Mouse (Mus musculus): Measurements from ENCODE around the gene Cdk5rap2.

Cdk5rap2 gene

GRCm38 (mm10) chr4:70409994-70410721 is at the start of gene Cdk5rap2:
TSS of gene Cdk5rap2 (minus strand) at chr4:70410443.
- DNase-seq (ENCODE audit: low read depth), result peak; percentile 95

GRCm38 (mm10) chr4:70452161-70452560 is 41.9 kb upstream of the Cdk5rap2 start:
- no peak for DNase-seq (ENCODE audit: low read depth)

DNA sequence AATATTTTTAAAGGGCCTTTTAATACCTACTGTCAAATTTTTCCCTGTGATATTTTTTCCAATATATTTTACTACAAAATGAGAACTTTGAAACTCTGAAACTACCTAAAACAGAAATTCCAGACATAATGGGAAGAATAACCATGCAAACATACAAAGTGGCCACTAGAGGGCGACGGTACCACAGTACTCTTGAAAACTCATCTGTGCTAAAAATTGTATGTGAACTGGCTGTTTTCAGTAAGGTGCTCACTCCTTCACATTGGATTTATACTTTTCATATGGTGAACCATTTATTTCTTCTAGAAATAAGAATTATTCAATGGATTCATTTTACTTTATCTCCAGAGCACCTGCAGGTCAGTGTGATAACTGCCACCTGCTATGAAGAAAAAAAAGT is 41.5 kb upstream of the Cdk5rap2 start:
- peak; percentile 30 for DNase-seq (ENCODE audit: low read depth)

DNA sequence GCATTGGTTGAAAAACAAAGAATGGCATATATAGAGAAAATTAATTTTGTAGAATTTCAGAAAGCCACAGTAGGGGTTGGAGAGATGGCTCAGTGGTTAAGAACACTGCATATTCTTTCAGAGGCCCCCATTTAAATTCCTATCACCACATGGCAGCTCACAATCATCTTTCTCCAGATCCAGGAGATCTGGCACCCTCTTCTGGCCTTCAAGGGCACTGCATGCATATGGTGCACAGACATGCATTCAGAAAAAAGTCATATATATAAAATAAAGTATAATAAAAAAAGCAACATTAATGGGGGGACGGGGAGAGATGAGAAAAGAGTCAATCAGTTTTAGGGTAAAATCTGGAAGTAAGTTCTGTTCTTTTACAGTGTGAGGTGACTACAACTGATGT is 39.4 kb upstream of the Cdk5rap2 start:
- no peak for DNase-seq (ENCODE audit: low read depth)

- DNase-seq (ENCODE audit: low read depth), result no peak
Observed at GRCm38 (mm10) chr4:70446774-70447173, 36.5 kb upstream of the Cdk5rap2 start.

DNA sequence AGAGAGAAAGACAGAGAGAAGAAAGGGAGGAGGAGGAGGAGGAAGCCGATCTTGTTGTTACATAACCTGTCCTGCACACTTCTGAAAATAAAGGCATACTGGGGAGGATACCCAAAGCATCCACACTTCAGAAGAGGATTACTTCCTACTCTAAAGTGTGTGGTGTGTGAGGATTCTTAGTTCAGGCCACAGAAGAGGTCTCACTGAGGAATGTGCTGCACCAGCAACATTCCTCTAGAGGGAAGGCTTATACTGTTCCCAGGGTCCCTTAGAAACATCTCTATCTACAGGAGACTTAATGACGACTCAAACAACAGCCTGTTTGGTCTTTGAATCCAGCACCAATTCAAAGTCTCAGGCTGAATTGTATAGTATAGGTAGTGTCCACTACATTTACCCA is 10.0 kb upstream of the Cdk5rap2 start:
- DNase-seq (ENCODE audit: low read depth), result no peak

DNA sequence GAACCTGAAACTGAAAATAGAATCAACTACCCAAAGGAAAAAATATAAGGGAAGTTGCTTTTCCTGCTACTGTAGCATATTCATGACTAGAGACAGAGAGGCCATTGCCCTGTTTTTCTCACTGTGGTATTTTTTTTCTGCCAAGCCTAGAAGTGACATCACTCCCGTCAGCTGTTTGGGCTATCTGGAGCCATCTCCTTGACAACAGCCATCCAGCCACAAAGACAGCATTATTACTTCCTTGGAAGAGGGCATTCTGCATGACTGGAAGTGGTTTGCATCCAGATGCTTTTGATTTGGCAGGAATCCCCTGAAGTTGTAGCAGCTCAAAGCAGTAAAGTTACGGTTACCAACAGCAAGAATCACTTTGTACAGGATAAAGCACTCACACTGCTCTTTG is 1.9 kb upstream of the Cdk5rap2 start:
- peak; percentile 79 for DNase-seq (ENCODE audit: low read depth)

DNA sequence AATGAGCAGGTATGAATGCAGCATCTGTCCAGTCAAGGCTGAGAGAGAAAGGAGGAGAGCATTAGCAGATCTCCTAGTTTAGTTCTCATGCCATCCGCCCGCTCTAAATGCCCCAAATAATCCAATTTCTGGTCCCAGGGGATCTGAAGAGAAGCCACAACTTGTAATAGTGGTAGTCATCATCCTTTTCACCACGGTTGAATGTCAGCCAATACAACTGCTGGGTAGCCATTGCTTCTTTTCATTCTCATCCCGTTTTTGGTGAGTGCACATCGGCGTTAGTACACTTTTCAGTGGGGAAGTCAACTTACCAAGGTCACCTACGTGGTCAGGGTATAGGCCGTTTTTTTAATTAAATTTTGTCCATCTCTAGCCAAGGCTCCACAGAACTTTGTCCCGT is 787 bp downstream of the Cdk5rap2 start:
- no peak for DNase-seq (ENCODE audit: low read depth)

DNA sequence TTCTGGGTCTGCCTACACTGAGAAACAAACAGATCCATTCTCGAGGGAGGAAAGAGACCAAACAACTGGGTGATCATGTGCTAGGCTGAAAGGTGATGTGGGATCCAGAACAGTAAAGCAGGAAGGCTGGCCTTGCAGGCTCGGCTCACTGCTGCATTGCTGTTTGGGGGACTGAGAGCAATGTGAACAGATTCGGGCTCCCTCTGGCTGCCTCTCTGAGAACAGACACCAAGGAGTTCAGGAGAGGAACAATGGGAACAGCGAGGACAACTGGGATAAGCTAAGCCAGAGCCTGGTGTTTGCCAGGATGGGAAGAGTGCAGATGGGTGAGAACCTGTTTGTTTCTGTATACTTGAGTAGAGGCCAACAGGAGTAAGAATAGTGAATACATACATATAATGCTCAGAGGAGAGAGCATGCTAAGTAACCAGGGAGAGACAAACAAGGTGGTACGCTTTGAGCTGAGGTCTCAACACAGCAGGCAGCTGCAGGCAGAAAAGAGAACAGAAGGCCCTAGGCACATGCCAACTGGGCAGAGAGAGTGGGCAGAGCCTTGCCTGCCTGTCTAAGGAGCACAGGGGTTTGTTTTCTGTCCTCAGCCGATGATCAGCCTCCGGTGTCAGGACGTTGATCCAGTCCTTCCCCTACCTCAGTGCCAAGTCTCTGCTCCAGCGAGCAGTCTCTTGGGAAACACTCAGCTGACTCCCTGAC is 8.0 kb downstream of the Cdk5rap2 start:
- no peak for DNase-seq (ENCODE audit: low read depth)

DNA sequence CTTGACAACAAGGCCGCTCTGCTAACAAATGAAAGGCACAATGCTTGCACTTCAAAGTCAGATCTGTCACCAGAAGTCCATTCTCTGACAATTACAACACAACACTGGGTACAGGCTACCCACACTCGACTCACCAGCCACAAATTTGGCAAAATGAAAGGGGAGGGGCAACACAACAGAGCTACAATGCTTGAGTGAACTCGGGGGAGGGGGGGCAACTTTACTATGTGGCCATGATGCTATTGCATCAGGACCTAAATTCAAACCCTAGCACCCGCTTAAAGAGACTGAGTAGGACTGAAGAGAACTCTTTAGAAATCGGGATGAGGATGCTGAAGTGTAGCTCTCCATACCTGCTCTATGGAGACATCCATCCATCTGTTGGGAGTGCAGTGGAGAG is 10.8 kb downstream of the Cdk5rap2 start:
- no peak for DNase-seq (ENCODE audit: low read depth)

DNA sequence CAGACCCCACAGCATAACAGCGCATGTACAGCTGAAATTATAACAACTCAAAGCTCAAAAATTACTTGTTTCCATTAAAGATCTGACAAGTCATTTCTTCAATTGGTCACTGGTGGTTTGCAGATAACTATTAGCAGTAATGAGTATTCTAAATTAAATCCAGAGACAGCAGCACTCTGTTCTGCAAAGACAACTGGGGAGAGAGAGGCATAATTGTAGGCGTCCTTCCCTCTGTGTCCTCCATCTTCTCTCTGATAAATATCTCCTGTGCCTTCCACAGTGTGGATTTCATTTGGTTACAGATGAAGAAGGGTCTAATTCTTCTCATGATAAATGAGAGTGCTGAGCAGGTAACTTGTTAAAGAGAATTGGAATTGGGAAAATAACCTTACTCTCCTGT is 11.2 kb downstream of the Cdk5rap2 start:
- no peak for DNase-seq (ENCODE audit: low read depth)

DNA sequence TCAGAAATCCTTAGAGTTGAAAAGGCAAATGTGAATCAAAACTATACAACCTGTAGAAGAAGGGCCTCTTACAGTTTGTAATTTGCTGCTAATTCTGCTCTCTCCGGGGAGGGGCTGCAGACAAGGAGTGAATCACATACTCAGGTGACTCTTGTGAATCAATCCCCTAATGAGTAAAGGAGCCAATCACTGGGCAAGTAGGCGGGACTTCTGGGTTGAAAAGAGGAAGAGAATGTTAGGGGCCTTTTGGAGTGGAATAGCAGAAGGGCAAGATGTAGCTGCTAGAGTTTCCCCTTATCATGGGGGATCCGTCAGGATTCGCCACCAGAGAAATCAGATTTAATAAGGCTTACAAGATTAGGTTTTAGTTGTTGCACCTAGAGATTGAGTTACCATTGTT is 12.2 kb downstream of the Cdk5rap2 start:
- DNase-seq (ENCODE audit: low read depth), result no peak

GRCm38 (mm10) chr4:70396701-70397100 is 13.5 kb downstream of the Cdk5rap2 start:
- no peak for DNase-seq (ENCODE audit: low read depth)

DNA sequence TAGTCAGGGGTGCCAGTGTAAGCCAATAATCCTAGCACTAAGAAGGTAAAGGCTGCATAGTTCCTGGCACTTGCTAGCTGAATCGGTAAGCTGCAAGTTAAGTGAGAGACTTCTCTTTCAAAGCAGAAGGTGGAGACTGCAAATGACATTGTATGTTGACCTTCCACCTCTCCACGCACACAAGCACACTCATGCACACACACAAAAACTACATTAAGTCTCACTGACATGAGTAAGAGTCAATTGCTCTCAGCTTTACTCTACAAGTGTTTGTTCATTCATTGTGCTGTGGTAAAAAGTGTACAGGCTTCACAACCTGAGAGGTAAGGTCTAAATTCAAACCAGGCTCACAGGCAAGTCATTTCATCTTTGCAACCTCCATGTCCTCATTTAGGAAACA is 15.5 kb downstream of the Cdk5rap2 start:
- DNase-seq (ENCODE audit: low read depth), result no peak

- no peak for DNase-seq (ENCODE audit: low read depth)
Observed at GRCm38 (mm10) chr4:70391760-70392372, 18.4 kb downstream of the Cdk5rap2 start.

- DNase-seq (ENCODE audit: low read depth), result no peak
Observed at GRCm38 (mm10) chr4:70391073-70391472, 19.2 kb downstream of the Cdk5rap2 start.

DNA sequence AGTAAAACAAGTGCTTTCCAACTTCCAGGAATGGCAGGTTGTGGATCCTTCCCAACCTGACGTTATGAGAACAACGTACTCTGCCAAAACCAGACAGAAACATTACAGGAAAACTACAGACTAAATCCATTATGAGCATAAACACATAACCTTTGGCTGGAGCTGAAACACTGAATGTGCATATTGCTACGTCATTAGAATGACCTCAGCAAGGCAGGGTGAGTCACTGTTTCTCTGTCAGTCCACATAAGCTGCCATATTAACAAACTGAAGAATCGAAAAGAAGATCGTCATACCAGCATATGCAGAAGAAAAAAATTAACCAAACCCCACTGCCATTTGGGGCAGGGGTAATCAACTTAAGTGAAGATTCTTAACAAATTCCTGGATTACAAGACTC is 24.0 kb downstream of the Cdk5rap2 start:
- DNase-seq (ENCODE audit: low read depth), result no peak

DNA sequence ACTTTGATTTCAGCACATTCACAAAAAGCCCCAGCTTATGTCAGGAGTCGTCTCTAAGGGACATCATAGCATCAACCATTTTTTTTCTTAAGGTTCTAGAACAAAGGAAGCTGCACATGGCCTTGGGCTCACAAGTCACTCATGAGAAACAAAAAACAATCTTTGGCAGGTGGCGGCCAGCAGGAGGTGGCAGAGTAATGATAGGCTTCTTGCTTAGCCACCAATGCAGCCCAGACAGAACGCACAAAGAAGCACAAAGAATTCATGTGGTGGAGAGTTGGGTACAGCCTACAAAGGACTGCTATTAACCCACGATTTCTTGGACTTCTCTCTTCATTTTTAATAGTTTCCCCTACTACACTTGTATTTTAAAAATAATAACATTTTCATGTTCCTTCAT is 32.9 kb downstream of the Cdk5rap2 start:
- no peak for DNase-seq (ENCODE audit: low read depth)

- DNase-seq (ENCODE audit: low read depth), result no peak
Observed at GRCm38 (mm10) chr4:70365061-70365858, 45.0 kb downstream of the Cdk5rap2 start.

DNA sequence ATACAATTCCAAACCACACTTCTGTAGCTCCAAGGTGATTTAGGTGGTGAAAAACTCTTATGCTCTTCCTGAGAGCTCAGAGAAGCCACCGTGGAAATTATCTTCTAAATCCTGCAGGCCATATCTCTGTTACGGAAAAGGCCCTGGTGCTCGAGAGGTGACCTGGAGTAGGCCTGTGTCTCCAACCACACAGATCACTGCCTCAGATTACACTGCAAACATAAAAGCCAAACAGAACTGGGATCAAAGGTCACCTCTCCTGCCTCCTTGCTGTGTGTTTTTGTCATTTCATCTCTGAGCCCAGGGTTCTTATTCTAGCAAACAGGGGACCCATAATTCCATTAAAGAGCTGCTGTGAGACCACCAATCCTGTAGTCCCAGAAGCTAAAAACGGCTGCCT is 48.9 kb downstream of the Cdk5rap2 start:
- no peak for DNase-seq (ENCODE audit: low read depth)

GRCm38 (mm10) chr4:70355659-70356350 is 54.4 kb downstream of the Cdk5rap2 start:
- DNase-seq (ENCODE audit: low read depth), result peak; percentile 19

GRCm38 (mm10) chr4:70354448-70354847 is 55.8 kb downstream of the Cdk5rap2 start:
- DNase-seq (ENCODE audit: low read depth), result no peak

All from fibroblast of lung, adult 2 months (primary cell).